Mouse (Mus musculus) adrenal gland (tissue): ENCODE measurements around the gene Olr1.

Experiments used
- intact Hi-C: fragments of 180-260 bp; cut with DNase I; formaldehyde crosslinking; loops from one replicate; pipeline ENCODE4 v1.15.1; 2025
- long read RNA-seq, 2 experiments: library from polyadenylated mRNA; unstranded; transcript quantifications; one replicate each; pipeline ENCODE4 v2.0.0; 2020; ENCODE audit warnings: borderline replicate concordance in 1 of 2; ENCODE audit not compliant: insufficient replicate concordance in 1 of 2

Olr1 gene
- long read RNA-seq, experiment 1, result 0 reads
- long read RNA-seq, experiment 2, result 0 reads

- intact Hi-C loops, result no loop called here
Measured at GRCm38 (mm10) chr6:129507024-129507423, at the start of gene Olr1. Gene Olr1 (minus strand): TSS chr6:129507165.

- intact Hi-C loops, result no loop called here
Measured at GRCm38 (mm10) chr6:129548009-129548408, 41.0 kb upstream of the Olr1 start.

- intact Hi-C loops, result no loop called here
Measured at GRCm38 (mm10) chr6:129547277-129547676, 40.3 kb upstream of the Olr1 start.

- intact Hi-C loops, result no loop called here
Measured at GRCm38 (mm10) chr6:129543709-129544606, 37.0 kb upstream of the Olr1 start.

GRCm38 (mm10) chr6:129542540-129542939 is 35.6 kb upstream of the Olr1 start:
- intact Hi-C loops, result no loop called here

DNA sequence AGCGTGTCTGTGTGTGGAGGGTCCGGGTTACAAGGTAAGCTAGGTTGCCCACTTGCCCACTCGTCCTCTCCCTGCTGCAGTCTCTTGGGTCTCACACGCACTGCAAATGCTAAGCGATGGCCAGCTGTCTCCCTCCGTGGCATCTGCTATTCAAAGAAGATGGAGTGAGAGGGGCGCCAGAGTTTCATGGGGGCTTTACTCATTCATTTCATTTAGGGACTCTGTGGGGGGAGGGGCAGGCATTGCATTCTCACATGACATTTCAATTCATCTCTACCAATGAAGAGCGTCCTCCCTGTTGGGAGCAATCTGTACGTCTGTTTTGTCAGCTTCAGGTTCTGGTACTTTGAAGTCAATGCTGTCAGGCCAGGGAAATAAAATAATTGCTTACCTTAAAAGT is 35.0 kb upstream of the Olr1 start:
- intact Hi-C loops, result no loop called here

DNA sequence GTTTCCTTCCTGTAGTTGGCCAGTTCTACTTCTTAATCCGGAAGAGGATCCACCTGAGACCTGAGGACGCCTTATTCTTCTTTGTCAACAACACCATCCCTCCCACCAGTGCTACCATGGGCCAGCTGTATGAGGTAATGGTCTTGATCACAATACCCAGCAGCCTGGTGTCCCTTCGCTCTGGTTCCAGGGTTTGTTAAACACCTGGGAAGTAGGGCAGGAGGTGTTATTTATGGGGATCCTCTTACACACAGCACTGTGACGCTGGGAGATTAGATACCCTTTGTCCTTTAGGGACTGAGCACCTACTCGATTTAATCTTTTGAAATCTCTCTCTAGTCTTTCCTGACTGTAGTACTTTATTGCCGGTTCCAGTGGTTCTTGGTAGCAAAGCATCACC is 31.6 kb upstream of the Olr1 start:
- intact Hi-C loops, result no loop called here

DNA sequence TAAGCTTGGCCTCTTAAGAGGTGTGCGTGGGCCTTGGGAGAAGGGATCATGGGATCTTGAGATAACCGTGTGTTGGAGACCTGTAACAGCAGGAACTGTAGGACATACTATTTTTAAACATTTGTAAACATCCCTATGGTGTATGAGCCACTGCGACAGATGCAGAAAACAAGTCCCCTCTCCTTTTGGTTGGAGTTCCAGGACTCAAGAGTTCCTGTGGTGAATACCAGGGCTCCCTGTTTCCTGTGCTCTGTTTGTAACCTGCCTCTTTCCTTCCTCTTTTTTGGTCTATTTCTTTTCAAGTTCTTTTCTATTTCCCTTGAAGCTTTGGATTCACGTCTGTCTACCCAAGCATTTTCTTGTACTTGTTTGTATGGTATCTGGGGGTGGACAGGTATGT is 28.8 kb upstream of the Olr1 start:
- intact Hi-C loops, result no loop called here

- intact Hi-C loops, result no loop called here
Measured at GRCm38 (mm10) chr6:129534627-129535190, 27.7 kb upstream of the Olr1 start.

DNA sequence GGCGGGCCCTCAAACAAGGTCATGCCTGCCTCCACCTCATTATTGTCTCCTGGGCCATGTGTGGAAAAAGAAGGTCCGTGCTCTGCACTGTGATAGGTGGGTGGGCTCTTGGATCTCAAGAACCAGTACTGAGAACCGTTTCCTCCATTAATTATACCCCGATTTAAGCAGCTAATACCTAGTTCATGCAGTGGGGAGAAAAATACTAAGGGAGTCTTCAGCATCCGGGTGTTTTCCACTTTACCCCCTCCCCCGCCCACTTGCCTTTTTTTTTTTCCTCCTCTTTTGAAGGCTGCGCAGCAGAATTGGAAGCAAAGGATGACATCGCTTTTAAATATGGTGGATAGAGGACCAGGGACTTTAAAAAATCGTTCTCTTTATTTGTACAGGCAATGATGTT is 27.1 kb upstream of the Olr1 start:
- intact Hi-C loops, result no loop called here

- intact Hi-C loops, result no loop called here
Measured at GRCm38 (mm10) chr6:129532942-129533860, 26.2 kb upstream of the Olr1 start, which contains the start of gene Gabarapl1. Gene Gabarapl1 (plus strand): TSS chr6:129533160.

- intact Hi-C loops, result no loop called here
Measured at GRCm38 (mm10) chr6:129532556-129532941, 25.6 kb upstream of the Olr1 start.

- intact Hi-C loops, result no loop called here
Measured at GRCm38 (mm10) chr6:129530261-129530660, 23.3 kb upstream of the Olr1 start.

- intact Hi-C loops, result no loop called here
Measured at GRCm38 (mm10) chr6:129529605-129530004, 22.6 kb upstream of the Olr1 start.

DNA sequence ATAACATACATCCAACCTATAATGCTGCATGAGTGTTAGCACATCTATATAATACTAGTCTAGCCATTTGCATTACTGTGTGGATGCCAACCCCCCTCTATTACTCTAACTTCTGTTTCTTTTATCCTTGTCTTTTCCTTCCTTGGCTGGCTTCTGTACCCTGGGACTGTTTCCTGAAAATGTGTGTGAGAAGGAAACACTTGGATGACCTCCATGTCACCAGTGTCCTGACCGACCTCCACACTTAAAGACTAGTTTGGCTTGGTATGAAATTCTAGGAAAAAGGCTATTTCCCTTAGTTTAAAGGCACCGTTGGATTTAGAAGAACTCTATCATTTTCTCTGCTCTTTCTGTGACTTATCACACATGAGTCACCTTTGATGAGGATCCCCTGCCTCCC is 20.5 kb upstream of the Olr1 start:
- intact Hi-C loops, result no loop called here

- intact Hi-C loops, result no loop called here
Measured at GRCm38 (mm10) chr6:129526069-129526468, 19.1 kb upstream of the Olr1 start.

GRCm38 (mm10) chr6:129517752-129518408 is 10.9 kb upstream of the Olr1 start:
- intact Hi-C loops, result loop anchor here (2.0 kb wide), 2 partner anchors 41 to 125 kb away; no protein-coding TSS in a partner anchor

DNA sequence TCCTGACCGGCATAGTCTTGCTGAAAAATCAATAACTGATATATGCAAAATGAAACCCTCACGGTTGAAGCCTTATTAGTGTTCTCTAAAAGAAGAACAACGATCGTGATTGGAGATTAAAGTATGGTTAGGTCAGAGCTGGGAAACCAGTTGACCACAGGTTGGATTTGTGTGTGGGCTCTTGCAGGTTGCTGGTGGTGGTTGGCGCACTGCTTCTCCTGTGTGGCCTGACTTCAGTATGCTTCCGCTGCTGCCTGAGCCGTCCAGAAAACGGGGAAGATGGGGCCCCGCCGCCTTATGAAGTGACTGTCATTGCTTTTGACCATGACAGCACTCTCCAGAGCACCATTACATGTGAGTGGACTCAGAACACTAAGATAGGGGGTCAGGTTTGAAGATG is 9.4 kb upstream of the Olr1 start:
- intact Hi-C loops, result loop anchor here (2.0 kb wide), 1 partner anchor 124 kb away; no protein-coding TSS in a partner anchor

- intact Hi-C loops, result no loop called here
Measured at GRCm38 (mm10) chr6:129515068-129515467, 8.1 kb upstream of the Olr1 start.

- intact Hi-C loops, result no loop called here
Measured at GRCm38 (mm10) chr6:129514376-129514775, 7.4 kb upstream of the Olr1 start.

- intact Hi-C loops, result no loop called here
Measured at GRCm38 (mm10) chr6:129513409-129513808, 6.4 kb upstream of the Olr1 start.
